Mouse (Mus musculus): ENCODE results near the gene Neurod2.

Neurod2 gene

GRCm38 (mm10) chr11:98329081-98329959 lies at the start of gene Neurod2:
Gene Neurod2 (minus strand): TSS chr11:98329648.
- H3K4me1 ChIP-seq (replicated peaks; ENCODE audit: low read depth, low read length) = peaks cover 50% of the 10 kb centered on the region

GRCm38 (mm10) chr11:98377787-98378186 lies 48.3 kb upstream of the Neurod2 start:
- Histone ChIP-seq H3K4me3 (replicated peaks; ENCODE audit: low read length) (no peak overlapping the region), H3K9me3 (ENCODE audit: low read length) (no peaks in the 10 kb centered on the region), H3K4me1 (replicated peaks; ENCODE audit: low read depth, low read length) (peaks cover 61% of the 10 kb centered on the region), H3K36me3 (ENCODE audit: insufficient read depth, low read length) (peaks cover 74% of the 10 kb centered on the region), H3K27me3 (ENCODE audit: insufficient read depth, low read length) (peaks cover 5% of the 10 kb centered on the region)
- no peak for TF ChIP-seq CTCF (conservative IDR thresholded peaks at IDR 0.05; ENCODE audit: low read length)
- no peak for TF ChIP-seq POU5F1 (IDR thresholded peaks at IDR 0.05; ENCODE audit: borderline replicate concordance, low read length)
- TF ChIP-seq NANOG (IDR thresholded peaks at IDR 0.05; ENCODE audit: borderline replicate concordance, low read length) = no peak

More at GRCm38 (mm10) chr11:98329081-98329959, at the start of gene Neurod2:
- Histone ChIP-seq H3K9me3 (ENCODE audit: low read length) (no peaks in the 10 kb centered on the region), H3K4me3 (replicated peaks; ENCODE audit: low read length) (peak within 1 kb of the TSS; percentile 70), H3K36me3 (ENCODE audit: insufficient read depth, low read length) (no peaks in the 10 kb centered on the region), H3K27me3 (ENCODE audit: insufficient read depth, low read length) (peaks cover 100% of the 10 kb centered on the region)
- TF ChIP-seq POU5F1 (IDR thresholded peaks at IDR 0.05; ENCODE audit: borderline replicate concordance, low read length) = no peak
- TF ChIP-seq CTCF (conservative IDR thresholded peaks at IDR 0.05; ENCODE audit: low read length) = no peak
- TF ChIP-seq NANOG (IDR thresholded peaks at IDR 0.05; ENCODE audit: borderline replicate concordance, low read length) = no peak

- TF ChIP-seq POU5F1 (IDR thresholded peaks at IDR 0.05; ENCODE audit: borderline replicate concordance, low read length) (no peak), NANOG (IDR thresholded peaks at IDR 0.05; ENCODE audit: borderline replicate concordance, low read length) (no peak), CTCF (conservative IDR thresholded peaks at IDR 0.05; ENCODE audit: low read length) (no peak)
- Histone ChIP-seq H3K4me1 (replicated peaks; ENCODE audit: low read depth, low read length) (peaks cover 69% of the 10 kb centered on the region), H3K4me3 (replicated peaks; ENCODE audit: low read length) (0 out of 2 replicates have a peak overlapping the region, but pooled peaks have one; percentile 0), H3K27me3 (ENCODE audit: insufficient read depth, low read length) (peaks cover 3% of the 10 kb centered on the region), H3K9me3 (ENCODE audit: low read length) (no peaks in the 10 kb centered on the region), H3K36me3 (ENCODE audit: insufficient read depth, low read length) (peaks cover 77% of the 10 kb centered on the region)
These were observed 47.3 kb upstream of the Neurod2 start for GRCm38 (mm10) chr11:98376756-98377155.

GRCm38 (mm10) chr11:98374266-98374665 lies 44.8 kb upstream of the Neurod2 start:
- Histone ChIP-seq H3K36me3 (ENCODE audit: insufficient read depth, low read length) (peaks cover 60% of the 10 kb centered on the region), H3K27me3 (ENCODE audit: insufficient read depth, low read length) (no peaks in the 10 kb centered on the region), H3K9me3 (ENCODE audit: low read length) (no peaks in the 10 kb centered on the region), H3K4me1 (replicated peaks; ENCODE audit: low read depth, low read length) (peaks cover 76% of the 10 kb centered on the region), H3K4me3 (replicated peaks; ENCODE audit: low read length) (no peak overlapping the region)
- TF ChIP-seq POU5F1 (IDR thresholded peaks at IDR 0.05; ENCODE audit: borderline replicate concordance, low read length) = no peak
- no peak for TF ChIP-seq CTCF (conservative IDR thresholded peaks at IDR 0.05; ENCODE audit: low read length)
- no peak for TF ChIP-seq NANOG (IDR thresholded peaks at IDR 0.05; ENCODE audit: borderline replicate concordance, low read length)

GRCm38 (mm10) chr11:98373244-98373643 lies 43.8 kb upstream of the Neurod2 start:
- Histone ChIP-seq H3K4me3 (replicated peaks; ENCODE audit: low read length) (no peak overlapping the region), H3K27me3 (ENCODE audit: insufficient read depth, low read length) (no peaks in the 10 kb centered on the region), H3K36me3 (ENCODE audit: insufficient read depth, low read length) (peaks cover 50% of the 10 kb centered on the region), H3K4me1 (replicated peaks; ENCODE audit: low read depth, low read length) (peaks cover 76% of the 10 kb centered on the region), H3K9me3 (ENCODE audit: low read length) (no peaks in the 10 kb centered on the region)
- TF ChIP-seq POU5F1 (IDR thresholded peaks at IDR 0.05; ENCODE audit: borderline replicate concordance, low read length) = no peak
- no peak for TF ChIP-seq NANOG (IDR thresholded peaks at IDR 0.05; ENCODE audit: borderline replicate concordance, low read length)
- TF ChIP-seq CTCF (conservative IDR thresholded peaks at IDR 0.05; ENCODE audit: low read length) = no peak

- Histone ChIP-seq H3K4me1 (replicated peaks; ENCODE audit: low read depth, low read length) (peaks cover 70% of the 10 kb centered on the region), H3K9me3 (ENCODE audit: low read length) (no peaks in the 10 kb centered on the region), H3K27me3 (ENCODE audit: insufficient read depth, low read length) (no peaks in the 10 kb centered on the region), H3K36me3 (ENCODE audit: insufficient read depth, low read length) (peaks cover 41% of the 10 kb centered on the region), H3K4me3 (replicated peaks; ENCODE audit: low read length) (peak overlapping the region; percentile 67)
- TF ChIP-seq NANOG (IDR thresholded peaks at IDR 0.05; ENCODE audit: borderline replicate concordance, low read length) = no peak
- TF ChIP-seq CTCF (conservative IDR thresholded peaks at IDR 0.05; ENCODE audit: low read length) = peak; percentile 99
These were observed 43.0 kb upstream of the Neurod2 start for GRCm38 (mm10) chr11:98372406-98372805.

- Histone ChIP-seq H3K9me3 (ENCODE audit: low read length) (no peaks in the 10 kb centered on the region), H3K36me3 (ENCODE audit: insufficient read depth, low read length) (peaks cover 34% of the 10 kb centered on the region), H3K4me3 (replicated peaks; ENCODE audit: low read length) (peak overlapping the region; percentile 67), H3K4me1 (replicated peaks; ENCODE audit: low read depth, low read length) (peaks cover 64% of the 10 kb centered on the region), H3K27me3 (ENCODE audit: insufficient read depth, low read length) (no peaks in the 10 kb centered on the region)
- TF ChIP-seq POU5F1 (IDR thresholded peaks at IDR 0.05; ENCODE audit: borderline replicate concordance, low read length) (no peak), CTCF (conservative IDR thresholded peaks at IDR 0.05; ENCODE audit: low read length) (no peak), NANOG (IDR thresholded peaks at IDR 0.05; ENCODE audit: borderline replicate concordance, low read length) (no peak)
These were observed 42.2 kb upstream of the Neurod2 start for GRCm38 (mm10) chr11:98371556-98372240.

GRCm38 (mm10) chr11:98370588-98370987 lies 41.1 kb upstream of the Neurod2 start:
- Histone ChIP-seq H3K4me3 (replicated peaks; ENCODE audit: low read length) (peak overlapping the region; percentile 67; the same call in 1 of the 2 replicates), H3K27me3 (ENCODE audit: insufficient read depth, low read length) (no peaks in the 10 kb centered on the region), H3K9me3 (ENCODE audit: low read length) (no peaks in the 10 kb centered on the region), H3K36me3 (ENCODE audit: insufficient read depth, low read length) (peaks cover 23% of the 10 kb centered on the region), H3K4me1 (replicated peaks; ENCODE audit: low read depth, low read length) (peaks cover 62% of the 10 kb centered on the region)
- no peak for TF ChIP-seq NANOG (IDR thresholded peaks at IDR 0.05; ENCODE audit: borderline replicate concordance, low read length)
- no peak for TF ChIP-seq POU5F1 (IDR thresholded peaks at IDR 0.05; ENCODE audit: borderline replicate concordance, low read length)
- no peak for TF ChIP-seq CTCF (conservative IDR thresholded peaks at IDR 0.05; ENCODE audit: low read length)
